Mouse (Mus musculus): Measurements from ENCODE around the gene Rbp3. TPM values are rescaled to one million over a fixed set of nuclear protein-coding genes. Genes with fewer than 3 reads are reported as not detected.
A peak's percentile ranks its signal among the peaks of the same experiment; 100 is the strongest.

Gene Rbp3
- polyA plus RNA-seq (2014; fragmentation: Nextera tagmentation; extraction: Ambion mirVana) = not detected in 2 replicates

DNA sequence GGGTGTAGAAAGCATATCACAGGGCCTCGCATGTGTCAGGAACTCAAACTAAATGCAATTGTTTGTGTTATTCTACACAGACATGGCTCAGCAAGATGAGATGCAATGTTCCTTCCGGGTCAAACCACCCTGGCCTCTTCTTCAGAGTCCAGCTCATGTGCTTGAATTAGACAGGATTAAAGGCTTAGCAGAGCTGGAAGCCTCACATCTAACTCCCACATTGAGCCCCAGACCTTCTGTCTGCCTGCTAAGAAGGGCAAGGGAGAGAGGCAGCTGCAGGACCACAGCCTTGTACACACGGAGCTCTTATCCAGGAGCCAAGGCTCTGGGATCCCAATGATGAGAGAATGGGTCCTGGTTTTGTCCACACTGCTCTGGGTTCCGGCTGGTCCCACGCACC is at the start of gene Rbp3:
TSS of gene Rbp3 (plus strand) at position 243 of the 400 bp plus-strand sequence.
- no peak for DNase-seq (ENCODE audit: low spot score)
- Histone ChIP-seq H3K36me3 (ENCODE audit: control insufficient read depth, insufficient read depth, low read length) (no peaks in the 10 kb centered on the region), H3K9ac (ENCODE audit: low read depth, low read length) (no peak within 1 kb of the TSS), H3K27me3 (ENCODE audit: control insufficient read depth, insufficient read depth, low read length) (no peaks in the 10 kb centered on the region), H3K4me1 (replicated peaks; ENCODE audit: control insufficient read depth, insufficient read depth, low read length) (no peaks in the 10 kb centered on the region), H3K4me3 (ENCODE audit: low read depth, low read length) (no peak within 1 kb of the TSS), H3K4me2 (replicated peaks; ENCODE audit: low read depth, low read length) (no peak within 1 kb of the TSS), H3K9me3 (ENCODE audit: control insufficient read depth, low read length) (no peaks in the 10 kb centered on the region), H3K27ac (ENCODE audit: low read depth, low read length) (no peak within 1 kb of the TSS)
- WGBS = 91% methylated on average over 5 of the region's 5 CpGs
- ATAC-seq (ENCODE audit: low FRiP score) = no peak

DNA sequence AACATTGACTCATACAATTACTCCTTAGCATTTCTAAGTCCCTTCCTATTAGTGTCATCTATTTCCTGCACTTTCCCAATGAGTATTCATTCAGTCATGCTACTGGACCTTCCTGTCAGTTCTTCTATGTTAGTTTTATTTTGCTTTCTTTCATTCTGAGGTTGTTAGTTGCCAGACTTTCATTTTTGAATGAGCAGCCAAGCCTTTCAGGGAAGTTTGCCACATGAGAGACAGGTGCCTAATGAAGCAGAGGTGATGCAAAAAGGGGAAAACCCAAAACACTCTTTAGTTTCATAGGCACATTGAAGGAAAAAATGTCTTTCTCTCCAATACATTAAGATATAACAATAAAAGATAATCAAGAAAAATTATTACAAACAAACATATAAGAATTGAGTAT is 49.0 kb upstream of the Rbp3 start:
- Histone ChIP-seq H3K9ac (ENCODE audit: low read depth, low read length) (no peak overlapping the region), H3K4me2 (replicated peaks; ENCODE audit: low read depth, low read length) (no peak overlapping the region), H3K27me3 (ENCODE audit: control insufficient read depth, insufficient read depth, low read length) (no peaks in the 10 kb centered on the region), H3K27ac (ENCODE audit: low read depth, low read length) (no peak overlapping the region), H3K4me3 (ENCODE audit: low read depth, low read length) (no peak overlapping the region), H3K36me3 (ENCODE audit: control insufficient read depth, insufficient read depth, low read length) (no peaks in the 10 kb centered on the region), H3K9me3 (ENCODE audit: control insufficient read depth, low read length) (no peaks in the 10 kb centered on the region), H3K4me1 (replicated peaks; ENCODE audit: control insufficient read depth, insufficient read depth, low read length) (no peaks in the 10 kb centered on the region)
- no peak for ATAC-seq (ENCODE audit: low FRiP score)
- DNase-seq (ENCODE audit: low spot score) = no peak

DNA sequence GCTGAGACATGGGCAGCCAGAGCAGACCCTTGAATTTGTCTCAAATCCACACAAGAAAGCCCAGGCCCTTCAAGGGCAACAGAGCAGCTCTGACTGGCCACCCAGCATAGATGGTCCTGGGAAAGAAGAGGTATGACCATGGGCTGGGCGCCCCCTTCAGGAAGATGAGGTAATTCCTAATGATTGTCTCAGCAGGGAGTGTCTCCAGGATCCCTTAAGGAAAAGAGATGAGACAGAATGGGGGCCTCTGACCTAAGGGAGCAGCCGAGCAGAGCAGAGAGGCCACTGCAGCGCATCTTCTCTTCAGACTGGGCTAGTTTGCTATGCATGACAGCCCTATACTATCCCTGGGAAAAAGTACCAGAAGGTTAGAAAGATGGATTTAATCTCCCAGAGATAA is 40.1 kb upstream of the Rbp3 start:
- Histone ChIP-seq H3K27me3 (ENCODE audit: control insufficient read depth, insufficient read depth, low read length) (no peaks in the 10 kb centered on the region), H3K27ac (ENCODE audit: low read depth, low read length) (no peak overlapping the region), H3K36me3 (ENCODE audit: control insufficient read depth, insufficient read depth, low read length) (no peaks in the 10 kb centered on the region), H3K4me1 (replicated peaks; ENCODE audit: control insufficient read depth, insufficient read depth, low read length) (no peaks in the 10 kb centered on the region), H3K4me2 (replicated peaks; ENCODE audit: low read depth, low read length) (no peak overlapping the region), H3K4me3 (ENCODE audit: low read depth, low read length) (no peak overlapping the region), H3K9ac (ENCODE audit: low read depth, low read length) (no peak overlapping the region), H3K9me3 (ENCODE audit: control insufficient read depth, low read length) (no peaks in the 10 kb centered on the region)
- DNase-seq (ENCODE audit: low spot score) (peak; percentile 61), ATAC-seq (ENCODE audit: low FRiP score) (no peak)
- WGBS = 19% methylated on average over 3 of the region's 3 CpGs

DNA sequence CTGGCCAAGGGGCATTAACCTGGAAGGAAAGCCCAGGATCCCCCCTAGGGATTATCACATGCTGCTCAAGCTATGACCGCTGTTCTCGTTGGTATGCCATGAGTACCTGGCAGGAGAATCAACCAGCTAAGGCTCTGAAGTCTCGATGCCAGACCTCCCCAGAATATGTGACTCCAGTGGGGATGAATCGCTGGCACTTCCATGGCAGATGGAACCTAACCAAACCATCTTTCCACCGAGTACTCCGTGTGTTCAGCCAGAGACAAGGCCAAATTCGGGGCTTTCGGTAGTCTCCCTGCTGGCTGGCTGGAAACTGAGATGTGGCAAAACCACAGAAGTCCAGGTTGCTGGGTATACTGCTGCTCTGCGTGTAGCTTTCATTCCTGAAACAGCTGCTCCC is 39.6 kb upstream of the Rbp3 start:
- no peaks in the 10 kb centered on the region for H3K4me1 ChIP-seq (replicated peaks; ENCODE audit: control insufficient read depth, insufficient read depth, low read length)
- no peak overlapping the region for H3K4me2 ChIP-seq (replicated peaks; ENCODE audit: low read depth, low read length)
- no peak overlapping the region for H3K9ac ChIP-seq (ENCODE audit: low read depth, low read length)
- 91% methylated on average over 9 of the region's 9 CpGs for WGBS
- H3K36me3 ChIP-seq (ENCODE audit: control insufficient read depth, insufficient read depth, low read length) = no peaks in the 10 kb centered on the region
- H3K27ac ChIP-seq (ENCODE audit: low read depth, low read length) = no peak overlapping the region
- DNase-seq (ENCODE audit: low spot score) = no peak
- ATAC-seq (ENCODE audit: low FRiP score) = no peak
- no peak overlapping the region for H3K4me3 ChIP-seq (ENCODE audit: low read depth, low read length)
- no peaks in the 10 kb centered on the region for H3K9me3 ChIP-seq (ENCODE audit: control insufficient read depth, low read length)
- H3K27me3 ChIP-seq (ENCODE audit: control insufficient read depth, insufficient read depth, low read length) = no peaks in the 10 kb centered on the region

DNA sequence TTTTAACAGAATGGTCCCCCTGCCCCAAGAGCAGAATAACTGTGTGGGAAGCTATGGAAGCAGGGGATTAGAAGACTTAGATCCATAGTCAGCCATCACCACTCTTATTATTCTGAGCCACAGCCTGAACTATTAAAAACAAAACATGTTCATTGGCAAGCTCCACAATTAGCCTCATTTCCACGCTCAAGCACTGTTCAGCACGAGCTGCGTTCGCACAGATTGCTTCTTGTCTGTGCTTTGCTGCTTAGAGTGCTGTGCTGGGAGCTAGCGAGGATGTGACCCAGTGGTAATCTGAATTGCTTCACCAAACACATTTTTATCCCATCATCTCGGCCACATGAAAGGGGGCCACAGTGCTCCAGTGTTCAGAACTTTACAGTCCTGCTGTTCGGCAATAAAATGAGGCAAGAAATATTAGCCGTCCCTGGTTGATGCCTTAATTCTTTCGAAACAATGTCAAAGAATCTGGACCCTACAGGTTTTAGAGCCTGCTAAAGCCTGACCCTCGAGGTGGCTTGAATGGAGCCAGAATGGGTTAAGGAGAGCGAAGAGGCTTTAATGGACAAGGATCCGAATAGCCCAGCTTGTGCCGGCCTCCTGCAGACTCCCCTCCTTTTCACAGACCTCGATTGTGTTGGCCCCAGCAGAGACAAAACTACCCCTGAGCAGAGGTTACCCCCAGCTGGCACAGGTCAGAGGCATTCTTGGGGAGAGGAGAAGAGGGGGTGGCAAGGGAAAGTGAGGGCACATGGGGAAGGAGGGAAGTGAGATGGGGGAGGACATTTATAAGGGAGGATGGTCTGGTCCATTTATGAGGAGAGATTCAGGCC is 32.9 kb upstream of the Rbp3 start:
- Histone ChIP-seq H3K36me3 (ENCODE audit: control insufficient read depth, insufficient read depth, low read length) (no peaks in the 10 kb centered on the region), H3K4me2 (replicated peaks; ENCODE audit: low read depth, low read length) (no peak overlapping the region), H3K4me1 (replicated peaks; ENCODE audit: control insufficient read depth, insufficient read depth, low read length) (peaks cover 4% of the 10 kb centered on the region), H3K9ac (ENCODE audit: low read depth, low read length) (no peak overlapping the region), H3K27me3 (ENCODE audit: control insufficient read depth, insufficient read depth, low read length) (peaks cover 33% of the 10 kb centered on the region), H3K9me3 (ENCODE audit: control insufficient read depth, low read length) (no peaks in the 10 kb centered on the region), H3K4me3 (ENCODE audit: low read depth, low read length) (no peak overlapping the region), H3K27ac (ENCODE audit: low read depth, low read length) (no peak overlapping the region)
- 15% methylated on average over 14 of the region's 14 CpGs for WGBS
- ATAC-seq (ENCODE audit: low FRiP score) (peak; percentile 14; the same call in 1 of the 2 replicates), DNase-seq (ENCODE audit: low spot score) (peak; percentile 24)

DNA sequence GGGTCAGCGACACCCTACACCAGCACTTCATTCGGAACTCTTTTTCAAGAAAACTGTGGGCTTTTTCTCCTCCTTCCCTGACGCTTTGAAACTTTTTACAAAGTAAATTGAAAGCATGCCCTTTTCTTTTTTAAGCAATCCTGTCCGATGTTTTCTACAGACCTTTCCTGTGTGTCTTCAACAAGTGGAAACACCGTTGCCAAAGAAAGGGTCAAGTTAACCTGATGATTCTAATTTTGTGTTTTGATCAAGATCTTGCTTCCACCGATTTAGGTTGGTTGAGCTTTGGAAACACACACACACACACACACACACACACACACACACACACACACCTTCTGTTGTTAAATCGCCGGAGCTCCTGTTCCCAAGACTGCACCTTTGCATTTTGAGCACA is 31.0 kb upstream of the Rbp3 start:
- no peak for ATAC-seq (ENCODE audit: low FRiP score)

DNA sequence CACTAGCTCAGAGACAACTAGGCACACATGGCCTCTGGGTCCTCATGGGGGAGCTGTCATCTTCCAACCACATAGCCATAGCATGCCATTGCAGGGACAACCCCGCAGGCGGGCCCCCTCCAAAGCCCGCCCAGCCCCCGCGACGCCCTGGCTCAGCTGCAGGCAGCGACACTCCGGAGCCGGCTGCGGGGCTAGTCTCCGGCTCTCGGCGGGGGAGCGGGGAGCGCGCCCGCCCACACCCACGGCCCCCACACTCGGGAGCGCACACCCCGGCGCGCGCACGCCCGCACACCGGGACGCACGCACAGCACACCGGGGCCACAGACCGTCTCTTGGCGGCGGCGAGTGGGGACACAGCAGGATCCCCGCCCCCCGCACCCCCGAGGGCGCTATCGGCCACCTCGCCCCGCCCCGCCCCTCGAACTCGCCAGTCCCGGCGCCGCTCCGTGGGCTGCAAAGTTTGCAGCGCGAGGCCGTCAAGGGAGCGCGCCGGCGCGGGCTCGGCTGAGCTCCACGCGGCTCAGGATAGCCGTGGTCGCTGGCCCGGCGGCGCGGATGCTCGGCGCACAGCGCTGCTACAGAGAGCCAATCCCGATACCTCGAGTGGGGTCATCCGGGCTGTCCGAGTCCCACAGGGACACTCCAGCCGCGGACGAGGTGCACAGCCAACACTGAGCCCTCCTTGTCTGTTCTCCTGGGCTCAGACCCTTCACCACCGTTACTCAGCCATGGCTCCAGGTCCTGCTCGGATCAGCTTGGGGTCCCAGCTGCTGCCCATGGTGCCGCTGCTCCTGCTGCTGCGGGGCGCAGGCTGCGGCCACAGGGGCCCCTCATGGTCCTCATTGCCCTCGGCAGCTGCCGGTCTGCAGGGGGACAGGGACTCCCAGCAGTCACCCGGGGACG is 30.4 kb upstream of the Rbp3 start, which contains the start of gene Gdf10:
TSS of gene Gdf10 (plus strand) at position 420 of the 903 bp plus-strand sequence.
- Histone ChIP-seq H3K4me1 (replicated peaks; ENCODE audit: control insufficient read depth, insufficient read depth, low read length) (peaks cover 4% of the 10 kb centered on the region), H3K4me2 (replicated peaks; ENCODE audit: low read depth, low read length) (peak within 1 kb of the TSS; percentile 96), H3K36me3 (ENCODE audit: control insufficient read depth, insufficient read depth, low read length) (no peaks in the 10 kb centered on the region), H3K4me3 (ENCODE audit: low read depth, low read length) (peak within 1 kb of the TSS; percentile 56), H3K9ac (ENCODE audit: low read depth, low read length) (peak within 1 kb of the TSS; percentile 62), H3K27me3 (ENCODE audit: control insufficient read depth, insufficient read depth, low read length) (peaks cover 33% of the 10 kb centered on the region), H3K9me3 (ENCODE audit: control insufficient read depth, low read length) (no peaks in the 10 kb centered on the region), H3K27ac (ENCODE audit: low read depth, low read length) (no peak within 1 kb of the TSS)
- WGBS = under 1% methylated on average over 66 of the region's 85 CpGs
- ATAC-seq (ENCODE audit: low FRiP score) (peak; percentile 78), DNase-seq (ENCODE audit: low spot score) (peak; percentile 63)

More for the DNA sequence above, 31.0 kb upstream of the Rbp3 start:
- Histone ChIP-seq H3K4me2 (replicated peaks; ENCODE audit: low read depth, low read length) (peak overlapping the region; percentile 96), H3K27ac (ENCODE audit: low read depth, low read length) (no peak overlapping the region), H3K4me3 (ENCODE audit: low read depth, low read length) (peak overlapping the region; percentile 56), H3K27me3 (ENCODE audit: control insufficient read depth, insufficient read depth, low read length) (peaks cover 33% of the 10 kb centered on the region), H3K9me3 (ENCODE audit: control insufficient read depth, low read length) (no peaks in the 10 kb centered on the region), H3K36me3 (ENCODE audit: control insufficient read depth, insufficient read depth, low read length) (no peaks in the 10 kb centered on the region), H3K9ac (ENCODE audit: low read depth, low read length) (peak overlapping the region; percentile 62), H3K4me1 (replicated peaks; ENCODE audit: control insufficient read depth, insufficient read depth, low read length) (peaks cover 4% of the 10 kb centered on the region)
- DNase-seq (ENCODE audit: low spot score) = no peak
- 15% methylated on average over 8 of the region's 8 CpGs for WGBS

DNA sequence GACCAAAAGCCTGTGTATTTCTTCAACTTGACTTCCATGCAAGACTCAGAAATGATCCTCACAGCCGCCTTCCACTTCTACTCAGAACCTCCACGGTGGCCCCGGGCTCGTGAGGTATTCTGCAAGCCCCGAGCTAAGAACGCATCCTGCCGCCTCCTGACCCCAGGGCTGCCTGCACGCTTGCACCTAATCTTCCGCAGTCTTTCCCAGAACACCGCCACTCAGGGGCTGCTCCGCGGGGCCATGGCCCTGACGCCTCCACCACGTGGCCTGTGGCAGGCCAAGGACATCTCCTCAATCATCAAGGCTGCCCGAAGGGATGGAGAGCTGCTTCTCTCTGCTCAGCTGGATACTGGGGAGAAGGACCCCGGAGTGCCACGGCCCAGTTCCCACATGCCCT is 21.9 kb upstream of the Rbp3 start:
- Histone ChIP-seq H3K4me2 (replicated peaks; ENCODE audit: low read depth, low read length) (no peak overlapping the region), H3K27me3 (ENCODE audit: control insufficient read depth, insufficient read depth, low read length) (peaks cover 2% of the 10 kb centered on the region; the same call in 1 of the 2 replicates), H3K9me3 (ENCODE audit: control insufficient read depth, low read length) (no peaks in the 10 kb centered on the region), H3K9ac (ENCODE audit: low read depth, low read length) (no peak overlapping the region), H3K4me1 (replicated peaks; ENCODE audit: control insufficient read depth, insufficient read depth, low read length) (no peaks in the 10 kb centered on the region), H3K36me3 (ENCODE audit: control insufficient read depth, insufficient read depth, low read length) (no peaks in the 10 kb centered on the region), H3K27ac (ENCODE audit: low read depth, low read length) (no peak overlapping the region), H3K4me3 (ENCODE audit: low read depth, low read length) (no peak overlapping the region)
- DNase-seq (ENCODE audit: low spot score) (no peak), ATAC-seq (ENCODE audit: low FRiP score) (no peak)
- 56% methylated on average over 17 of the region's 17 CpGs for WGBS

Data from hindbrain, embryonic 11.5 days (tissue).